Mouse (Mus musculus): Measurements from ENCODE around the gene Cfap20.

Cfap20 gene

GRCm38 (mm10) chr8:95373389-95374002 is 61.2 kb downstream of the Cfap20 start:
- DNase-seq (ENCODE audit: low spot score): no peak

All from testis, postnatal 14 days (tissue).